Mouse (Mus musculus): ENCODE measurements around the gene Mrpl39. TPM values are rescaled to one million over a fixed set of nuclear protein-coding genes. Genes with fewer than 3 reads are reported as not detected.

Mrpl39 gene
- polyA plus RNA-seq, 1 experiment from 2014 or later = 35.6 TPM

- 77% methylated on average over 8 of the region's 8 CpGs for WGBS
- H3K4me2 ChIP-seq (ENCODE audit: low read length) = no peak overlapping the region
- no peak overlapping the region for H3K4me3 ChIP-seq (ENCODE audit: low read length)
These were observed 30.8 kb downstream of the Mrpl39 start for GRCm38 (mm10) chr16:84704661-84705240.

DNA sequence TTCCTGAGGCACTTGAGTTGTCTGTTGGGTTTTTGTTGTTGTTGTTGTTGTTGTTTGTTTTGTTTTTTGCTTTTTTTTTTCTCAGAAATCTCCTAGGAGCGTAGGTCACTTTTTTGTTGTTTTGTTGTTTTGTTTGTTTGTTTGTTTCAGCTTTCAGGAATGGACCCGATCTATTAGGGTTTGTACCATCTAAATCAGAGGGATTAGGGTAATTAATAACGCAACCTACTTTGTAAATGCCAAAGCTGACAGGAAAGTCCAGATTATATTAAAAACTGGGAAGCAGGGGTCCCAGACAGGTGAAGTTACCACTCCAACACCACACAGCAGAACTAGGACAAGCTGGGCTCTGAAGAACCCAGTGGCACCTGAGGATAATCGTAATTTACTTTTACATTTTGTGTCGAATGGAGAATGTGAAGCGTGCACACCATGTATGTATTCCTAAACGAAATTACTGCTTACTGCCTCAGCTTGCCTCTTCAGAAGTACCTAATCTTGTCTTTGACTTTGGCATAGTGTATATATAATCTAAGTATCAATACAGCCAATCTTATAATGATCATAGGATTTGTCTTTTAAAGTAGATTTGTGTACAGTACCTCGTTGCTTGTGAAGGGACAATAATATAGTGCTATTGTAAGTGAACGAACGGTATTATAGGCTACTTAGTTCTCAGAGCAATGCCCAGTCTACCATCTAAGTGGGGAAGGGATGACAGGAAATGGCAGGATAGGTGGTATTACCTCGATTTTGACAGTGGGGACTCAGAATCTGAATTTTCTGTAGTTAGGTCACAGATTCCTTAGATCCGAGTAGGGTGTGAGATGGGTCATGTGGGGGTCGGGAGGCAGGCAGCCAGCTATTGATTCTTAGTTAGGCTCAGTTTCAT, 31.5 kb downstream of the Mrpl39 start:
- Histone ChIP-seq H3K27me3 (replicated peaks; ENCODE audit: control insufficient read depth, insufficient read depth, low read length) (peaks cover 11% of the 10 kb centered on the region), H3K4me1 (ENCODE audit: control insufficient read depth, insufficient read depth, low read depth, low read length) (peaks cover 8% of the 10 kb centered on the region; the same call in 1 of the 2 replicates), H3K9me3 (ENCODE audit: control insufficient read depth, low read length) (no peaks in the 10 kb centered on the region), H3K4me3 (ENCODE audit: low read length) (peak overlapping the region; percentile 71; the same call in 1 of the 2 replicates), H3K9ac (ENCODE audit: low read depth, low read length) (no peak overlapping the region), H3K27ac (ENCODE audit: low read depth, low read length) (no peak overlapping the region), H3K36me3 (ENCODE audit: control insufficient read depth, insufficient read depth, low read length) (no peaks in the 10 kb centered on the region), H3K4me2 (ENCODE audit: low read length) (peak overlapping the region; percentile 100)
- 61% methylated on average over 13 of the region's 13 CpGs for WGBS
- ATAC-seq = no peak

More at GRCm38 (mm10) chr16:84704661-84705240, 30.8 kb downstream of the Mrpl39 start:
- no peaks in the 10 kb centered on the region for H3K36me3 ChIP-seq (ENCODE audit: control insufficient read depth, insufficient read depth, low read length)
- no peak overlapping the region for H3K27ac ChIP-seq (ENCODE audit: low read depth, low read length)
- H3K4me1 ChIP-seq (ENCODE audit: control insufficient read depth, insufficient read depth, low read depth, low read length) = peaks cover 8% of the 10 kb centered on the region; the same call in 1 of the 2 replicates
- peaks cover 11% of the 10 kb centered on the region for H3K27me3 ChIP-seq (replicated peaks; ENCODE audit: control insufficient read depth, insufficient read depth, low read length)
- ATAC-seq = no peak
- no peak overlapping the region for H3K9ac ChIP-seq (ENCODE audit: low read depth, low read length)
- no peaks in the 10 kb centered on the region for H3K9me3 ChIP-seq (ENCODE audit: control insufficient read depth, low read length)

DNA sequence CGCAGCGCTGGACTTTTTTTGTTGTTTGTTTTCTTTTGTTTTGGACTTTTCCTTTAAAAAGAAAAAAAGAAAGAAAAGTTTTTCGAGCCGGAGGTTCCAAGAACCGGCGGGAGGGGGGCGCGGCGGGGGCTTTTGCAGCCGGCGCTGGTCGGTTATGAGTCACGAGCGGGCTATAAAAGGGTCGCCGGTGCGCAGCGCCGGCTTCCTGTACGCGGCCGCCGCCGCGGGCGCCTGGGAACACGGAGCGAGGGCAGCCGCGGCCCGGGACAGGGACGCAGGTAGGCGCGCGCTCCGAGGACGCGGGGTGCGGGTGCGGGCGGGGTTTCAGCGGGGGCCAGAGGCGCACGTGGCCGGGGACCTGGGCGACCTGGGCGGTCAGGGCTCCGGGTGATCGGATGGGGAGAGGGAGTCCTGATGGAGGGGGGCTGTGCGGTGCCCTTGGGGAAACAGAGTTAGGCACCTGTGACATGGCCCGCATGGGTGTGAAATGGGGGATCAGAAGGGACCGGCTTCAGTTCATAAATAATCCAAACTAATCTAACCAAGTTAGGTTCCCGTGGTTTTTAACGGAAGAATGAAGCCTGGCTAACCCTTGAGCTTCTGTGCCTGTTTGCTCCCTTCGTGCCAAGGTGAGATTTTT, 32.3 kb downstream of the Mrpl39 start:
- peak overlapping the region; percentile 69 for H3K9ac ChIP-seq (ENCODE audit: low read depth, low read length)
- peak overlapping the region; percentile 71 for H3K4me3 ChIP-seq (ENCODE audit: low read length)
- under 1% methylated on average over 55 of the region's 55 CpGs for WGBS

GRCm38 (mm10) chr16:84702230-84703128, 33.1 kb downstream of the Mrpl39 start:
- Histone ChIP-seq H3K4me3 (ENCODE audit: low read length) (peak overlapping the region; percentile 71), H3K27ac (ENCODE audit: low read depth, low read length) (no peak overlapping the region), H3K36me3 (ENCODE audit: control insufficient read depth, insufficient read depth, low read length) (no peaks in the 10 kb centered on the region), H3K27me3 (replicated peaks; ENCODE audit: control insufficient read depth, insufficient read depth, low read length) (peaks cover 11% of the 10 kb centered on the region), H3K9me3 (ENCODE audit: control insufficient read depth, low read length) (no peaks in the 10 kb centered on the region), H3K4me2 (ENCODE audit: low read length) (peak overlapping the region; percentile 100), H3K9ac (ENCODE audit: low read depth, low read length) (peak overlapping the region; percentile 69), H3K4me1 (ENCODE audit: control insufficient read depth, insufficient read depth, low read depth, low read length) (peaks cover 8% of the 10 kb centered on the region; the same call in 1 of the 2 replicates)
- ATAC-seq = peak; percentile 58
- 13% methylated on average over 39 of the region's 39 CpGs for WGBS

More for the DNA sequence above, 32.3 kb downstream of the Mrpl39 start:
- peaks cover 11% of the 10 kb centered on the region for H3K27me3 ChIP-seq (replicated peaks; ENCODE audit: control insufficient read depth, insufficient read depth, low read length)
- H3K4me1 ChIP-seq (ENCODE audit: control insufficient read depth, insufficient read depth, low read depth, low read length) = peaks cover 8% of the 10 kb centered on the region; the same call in 1 of the 2 replicates
- no peak overlapping the region for H3K27ac ChIP-seq (ENCODE audit: low read depth, low read length)
- H3K4me2 ChIP-seq (ENCODE audit: low read length) = peak overlapping the region; percentile 100
- no peaks in the 10 kb centered on the region for H3K9me3 ChIP-seq (ENCODE audit: control insufficient read depth, low read length)
- no peaks in the 10 kb centered on the region for H3K36me3 ChIP-seq (ENCODE audit: control insufficient read depth, insufficient read depth, low read length)
- ATAC-seq = peak; percentile 86

- Histone ChIP-seq H3K9me3 (ENCODE audit: control insufficient read depth, low read length) (no peaks in the 10 kb centered on the region), H3K4me2 (ENCODE audit: low read length) (no peak overlapping the region), H3K4me1 (ENCODE audit: control insufficient read depth, insufficient read depth, low read depth, low read length) (peaks cover 8% of the 10 kb centered on the region; the same call in 1 of the 2 replicates), H3K27me3 (replicated peaks; ENCODE audit: control insufficient read depth, insufficient read depth, low read length) (peaks cover 11% of the 10 kb centered on the region), H3K36me3 (ENCODE audit: control insufficient read depth, insufficient read depth, low read length) (no peaks in the 10 kb centered on the region), H3K4me3 (ENCODE audit: low read length) (no peak overlapping the region), H3K9ac (ENCODE audit: low read depth, low read length) (no peak overlapping the region), H3K27ac (ENCODE audit: low read depth, low read length) (no peak overlapping the region)
- WGBS = 89% methylated on average over 5 of the region's 5 CpGs
- no peak for ATAC-seq
These were observed 34.5 kb downstream of the Mrpl39 start for GRCm38 (mm10) chr16:84701041-84701440.

GRCm38 (mm10) chr16:84698708-84699107, 36.8 kb downstream of the Mrpl39 start:
- Histone ChIP-seq H3K27ac (ENCODE audit: low read depth, low read length) (no peak overlapping the region), H3K36me3 (ENCODE audit: control insufficient read depth, insufficient read depth, low read length) (no peaks in the 10 kb centered on the region), H3K4me3 (ENCODE audit: low read length) (no peak overlapping the region), H3K27me3 (replicated peaks; ENCODE audit: control insufficient read depth, insufficient read depth, low read length) (peaks cover 5% of the 10 kb centered on the region), H3K9ac (ENCODE audit: low read depth, low read length) (no peak overlapping the region), H3K4me2 (ENCODE audit: low read length) (no peak overlapping the region), H3K4me1 (ENCODE audit: control insufficient read depth, insufficient read depth, low read depth, low read length) (peaks cover 8% of the 10 kb centered on the region; the same call in 1 of the 2 replicates), H3K9me3 (ENCODE audit: control insufficient read depth, low read length) (no peaks in the 10 kb centered on the region)
- ATAC-seq = no peak
- WGBS = 74% methylated on average over 6 of the region's 6 CpGs

- no peak overlapping the region for H3K27ac ChIP-seq (ENCODE audit: low read depth, low read length)
- no peaks in the 10 kb centered on the region for H3K27me3 ChIP-seq (replicated peaks; ENCODE audit: control insufficient read depth, insufficient read depth, low read length)
- H3K9me3 ChIP-seq (ENCODE audit: control insufficient read depth, low read length) = no peaks in the 10 kb centered on the region
- H3K9ac ChIP-seq (ENCODE audit: low read depth, low read length) = no peak overlapping the region
- no peak for ATAC-seq
- no peak overlapping the region for H3K4me2 ChIP-seq (ENCODE audit: low read length)
- H3K36me3 ChIP-seq (ENCODE audit: control insufficient read depth, insufficient read depth, low read length) = no peaks in the 10 kb centered on the region
- no peaks in the 10 kb centered on the region for H3K4me1 ChIP-seq (ENCODE audit: control insufficient read depth, insufficient read depth, low read depth, low read length)
- WGBS = 81% methylated on average over 11 of the region's 11 CpGs
- no peak overlapping the region for H3K4me3 ChIP-seq (ENCODE audit: low read length)
These were observed 39.4 kb downstream of the Mrpl39 start for GRCm38 (mm10) chr16:84696178-84696577.

- no peak overlapping the region for H3K27ac ChIP-seq (ENCODE audit: low read depth, low read length)
- no peaks in the 10 kb centered on the region for H3K27me3 ChIP-seq (replicated peaks; ENCODE audit: control insufficient read depth, insufficient read depth, low read length)
- H3K4me3 ChIP-seq (ENCODE audit: low read length) = no peak overlapping the region
- H3K9me3 ChIP-seq (ENCODE audit: control insufficient read depth, low read length) = no peaks in the 10 kb centered on the region
- H3K9ac ChIP-seq (ENCODE audit: low read depth, low read length) = no peak overlapping the region
- no peaks in the 10 kb centered on the region for H3K36me3 ChIP-seq (ENCODE audit: control insufficient read depth, insufficient read depth, low read length)
- ATAC-seq = no peak
- no peak overlapping the region for H3K4me2 ChIP-seq (ENCODE audit: low read length)
- 71% methylated on average over 4 of the region's 4 CpGs for WGBS
- H3K4me1 ChIP-seq (ENCODE audit: control insufficient read depth, insufficient read depth, low read depth, low read length) = no peaks in the 10 kb centered on the region
These were observed 53.6 kb downstream of the Mrpl39 start for GRCm38 (mm10) chr16:84681991-84682390.
